Mouse (Mus musculus) inflammation-experienced regulatory T-cells, adult 6 months (primary cell): ENCODE results near the gene Tktl1. TPM values are rescaled to one million over a fixed set of nuclear protein-coding genes. Genes with fewer than 3 reads are reported as not detected.
"Not testable (repeated sequence)": the region's sequence is repeated elsewhere in the genome, so short reads cannot be mapped to it uniquely, and the experiment has no call there.

Experiments
- ATAC-seq: one replicate; pipeline ENCODE4 v1.8.0; 2017
- polyA plus RNA-seq, 3 experiments: library from polyadenylated mRNA; unstranded; fragments of 100-300 nt; shearing (Covaris generic); gene quantifications; one replicate each; pipeline ENCODE4 v1.2.1; 2017

Gene Tktl1
- 1 to 10 TPM; 3.3 to 4.3 (median 4.0) TPM for polyA plus RNA-seq

DNA sequence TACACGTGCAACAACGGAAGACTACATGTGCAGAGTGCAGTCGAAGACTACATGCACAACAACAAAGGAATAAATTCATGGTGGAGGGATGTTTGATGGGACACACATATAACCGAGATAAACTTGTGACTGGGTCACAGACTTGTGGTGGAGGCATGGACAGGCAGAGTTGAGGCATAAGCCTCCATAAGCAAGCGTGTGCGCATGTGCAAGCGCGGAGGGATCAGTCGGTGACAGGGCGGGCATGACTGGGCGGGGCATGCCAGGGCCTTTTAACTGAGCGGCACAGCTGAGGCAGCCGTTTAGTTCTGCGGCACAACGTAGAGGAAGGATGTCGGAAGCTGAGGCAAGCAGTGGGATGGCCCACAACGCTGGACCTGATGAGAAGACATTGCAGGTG lies at the start of gene Tktl1:
Gene Tktl1 (plus strand): TSS at position 301 of the 400 bp plus-strand sequence.
- ATAC-seq, result no peak

- ATAC-seq, result not testable (repeated sequence)
Observed at GRCm38 (mm10) chrX:74135263-74135662, 41.8 kb upstream of the Tktl1 start, which contains the start of gene Mecp2. TSS of gene Mecp2 (minus strand) at chrX:74135363.

DNA sequence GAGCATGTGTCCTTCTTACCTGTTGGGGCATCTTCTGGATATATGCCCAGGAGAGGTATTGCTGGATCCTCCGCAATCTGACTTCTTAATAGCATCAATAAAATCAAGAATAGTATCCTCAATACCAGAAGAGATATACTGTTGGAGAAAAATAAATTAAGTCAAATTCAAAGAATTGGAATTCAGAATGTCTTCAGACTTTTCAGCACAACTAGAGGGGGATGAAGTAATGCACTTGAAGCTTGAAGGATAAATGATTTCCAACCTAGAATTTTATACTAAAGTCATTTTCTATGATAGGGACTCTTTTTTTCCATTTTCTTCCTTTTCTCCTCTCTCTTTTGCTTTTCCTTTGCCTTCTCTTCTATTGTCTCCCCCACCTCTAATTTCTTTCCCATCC lies 9.3 kb upstream of the Tktl1 start, which contains the start of gene Tex28:
Gene Tex28 (minus strand): TSS at position 101 of the 400 bp plus-strand sequence.
- no peak for ATAC-seq

GRCm38 (mm10) chrX:74203556-74203955 lies 26.5 kb downstream of the Tktl1 start:
- no peak for ATAC-seq

DNA sequence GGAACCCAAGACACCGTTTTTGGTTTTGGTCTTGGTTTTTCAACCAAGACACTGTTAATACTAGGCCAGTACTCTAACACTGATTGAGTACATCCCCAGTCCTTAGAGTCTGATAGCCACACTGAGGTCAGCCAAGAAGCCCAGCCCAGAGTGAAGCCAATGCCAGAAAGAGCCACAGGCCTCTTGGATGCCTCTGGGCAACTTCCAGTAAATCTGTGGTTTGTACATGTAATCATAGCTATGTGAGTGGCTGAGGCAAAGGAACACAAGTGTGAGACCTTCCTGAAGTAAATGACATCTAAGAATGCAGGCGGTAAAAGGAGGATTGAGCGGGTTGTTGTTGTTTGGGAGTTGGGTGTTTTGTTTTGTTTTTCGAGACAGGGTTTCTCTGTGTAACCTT lies 41.4 kb downstream of the Tktl1 start:
- no peak for ATAC-seq

GRCm38 (mm10) chrX:74219449-74219848 lies 42.4 kb downstream of the Tktl1 start:
- ATAC-seq, result no peak

DNA sequence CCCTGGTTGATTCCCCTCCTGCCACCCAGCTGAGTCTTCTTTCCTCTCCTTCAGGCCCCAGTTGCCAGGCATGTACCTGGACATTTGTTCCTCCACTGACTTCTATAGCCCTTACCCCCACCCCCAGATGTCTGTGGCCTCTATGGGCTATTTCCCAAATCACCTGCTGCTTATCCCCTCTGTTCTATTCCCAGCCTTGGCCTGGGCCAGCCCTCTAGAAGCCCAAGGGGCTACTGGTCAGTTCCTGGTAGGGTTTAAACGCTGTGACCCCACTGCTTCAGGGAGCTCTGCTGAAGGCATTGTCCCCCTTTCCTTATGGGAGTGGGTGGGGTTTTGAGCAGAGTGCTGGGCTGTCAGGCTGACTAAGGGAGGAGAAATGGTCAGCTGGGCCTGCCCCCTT lies 43.0 kb downstream of the Tktl1 start:
- ATAC-seq, result not testable (repeated sequence)

GRCm38 (mm10) chrX:74230038-74230437 lies 53.0 kb downstream of the Tktl1 start:
- no peak for ATAC-seq

DNA sequence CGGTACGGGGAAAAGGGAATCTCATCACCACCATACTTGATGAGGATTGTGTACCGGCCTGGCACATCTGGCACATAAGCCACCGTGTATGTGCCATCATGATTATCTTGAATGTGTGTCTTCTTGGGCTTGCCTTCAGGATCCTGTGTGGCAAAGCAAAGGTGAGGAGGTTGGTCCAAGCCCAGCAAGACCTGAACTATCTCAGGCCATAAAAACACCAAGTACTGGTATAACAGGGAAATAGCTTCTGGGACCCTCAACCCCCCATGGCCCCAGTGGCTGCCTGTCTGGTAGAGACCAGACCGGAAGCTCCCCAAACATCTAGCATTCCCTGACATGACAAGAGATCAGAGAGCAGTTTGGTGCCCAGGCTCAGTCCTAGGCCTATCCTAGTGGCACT lies 56.1 kb downstream of the Tktl1 start:
- no peak for ATAC-seq

GRCm38 (mm10) chrX:74240332-74240731 lies 63.3 kb downstream of the Tktl1 start:
- ATAC-seq, result no peak

GRCm38 (mm10) chrX:74243396-74243795 lies 66.3 kb downstream of the Tktl1 start:
- no peak for ATAC-seq

DNA sequence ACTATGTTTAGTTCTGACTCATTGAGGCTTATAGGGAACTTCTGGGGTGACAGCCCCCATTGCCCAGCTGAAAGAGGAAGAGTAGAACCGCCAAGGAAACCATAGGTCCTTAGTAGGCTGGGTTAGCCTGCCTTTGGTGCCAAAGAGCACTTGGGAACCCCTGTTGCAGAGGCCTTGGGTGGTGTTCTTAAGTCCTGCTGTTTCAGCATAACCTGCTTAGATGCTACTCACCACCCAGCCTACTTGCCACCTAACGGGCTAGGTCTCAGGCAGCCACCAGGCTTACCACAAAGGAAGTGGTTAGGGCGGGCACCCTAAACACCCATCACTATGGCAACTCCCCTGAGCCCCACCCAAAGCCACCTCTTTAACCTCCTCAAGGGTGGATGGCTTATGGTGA lies 66.7 kb downstream of the Tktl1 start:
- peak; percentile 67 for ATAC-seq

GRCm38 (mm10) chrX:74244614-74245083 lies 67.6 kb downstream of the Tktl1 start:
- ATAC-seq, result peak; percentile 15

DNA sequence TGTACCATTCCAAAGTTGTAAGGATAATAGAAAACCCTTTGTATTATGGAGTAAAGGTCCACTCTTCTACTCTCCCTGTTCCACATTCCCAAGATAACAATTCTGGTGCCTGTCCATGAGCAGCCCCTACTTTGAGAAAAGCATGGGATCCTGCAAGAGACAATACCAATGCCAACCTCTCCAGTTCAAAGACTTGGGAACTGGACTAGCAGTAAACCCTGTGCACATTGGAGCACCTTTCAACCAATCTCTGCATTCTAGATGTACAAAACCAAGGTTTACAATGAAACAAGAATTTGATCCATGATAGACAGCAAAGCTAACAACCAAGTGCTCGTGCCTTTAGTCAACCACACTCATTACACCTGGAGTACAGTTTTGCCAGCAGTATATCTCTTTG lies 68.0 kb downstream of the Tktl1 start:
- ATAC-seq, result no peak

- peak; percentile 38 for ATAC-seq
Observed at GRCm38 (mm10) chrX:74245687-74246086, 68.6 kb downstream of the Tktl1 start.

DNA sequence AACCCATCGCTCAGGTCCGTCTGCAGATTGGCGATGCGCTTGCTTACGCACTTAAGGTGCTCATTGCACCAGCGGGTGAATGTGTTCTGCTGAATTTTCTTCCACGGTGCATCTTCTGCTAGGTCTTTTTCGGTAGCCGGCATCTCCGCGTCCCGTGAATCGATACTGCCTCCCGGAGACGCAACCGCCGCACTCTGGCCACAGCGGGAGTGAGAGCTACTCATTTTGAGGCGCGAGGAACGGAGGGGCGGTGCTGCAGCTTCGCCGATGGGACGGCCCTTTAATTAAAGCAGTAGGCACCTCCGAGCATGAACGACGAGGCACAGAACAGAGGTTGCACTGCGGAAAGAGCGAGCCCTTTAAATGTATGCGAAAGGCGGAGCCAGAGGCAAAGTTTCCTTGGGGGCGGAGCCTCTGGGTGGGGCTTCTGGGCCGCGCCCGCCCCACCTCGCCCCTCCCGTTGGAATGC lies 69.2 kb downstream of the Tktl1 start:
- ATAC-seq, result peak; percentile 65

GRCm38 (mm10) chrX:74246693-74247092 lies 69.6 kb downstream of the Tktl1 start:
- ATAC-seq, result peak; percentile 2

GRCm38 (mm10) chrX:74248651-74249050 lies 71.6 kb downstream of the Tktl1 start:
- ATAC-seq, result no peak

- ATAC-seq, result no peak
Observed at GRCm38 (mm10) chrX:74249615-74250014, 72.6 kb downstream of the Tktl1 start, which contains the start of gene Flna. TSS of gene Flna (minus strand) at chrX:74249820.

DNA sequence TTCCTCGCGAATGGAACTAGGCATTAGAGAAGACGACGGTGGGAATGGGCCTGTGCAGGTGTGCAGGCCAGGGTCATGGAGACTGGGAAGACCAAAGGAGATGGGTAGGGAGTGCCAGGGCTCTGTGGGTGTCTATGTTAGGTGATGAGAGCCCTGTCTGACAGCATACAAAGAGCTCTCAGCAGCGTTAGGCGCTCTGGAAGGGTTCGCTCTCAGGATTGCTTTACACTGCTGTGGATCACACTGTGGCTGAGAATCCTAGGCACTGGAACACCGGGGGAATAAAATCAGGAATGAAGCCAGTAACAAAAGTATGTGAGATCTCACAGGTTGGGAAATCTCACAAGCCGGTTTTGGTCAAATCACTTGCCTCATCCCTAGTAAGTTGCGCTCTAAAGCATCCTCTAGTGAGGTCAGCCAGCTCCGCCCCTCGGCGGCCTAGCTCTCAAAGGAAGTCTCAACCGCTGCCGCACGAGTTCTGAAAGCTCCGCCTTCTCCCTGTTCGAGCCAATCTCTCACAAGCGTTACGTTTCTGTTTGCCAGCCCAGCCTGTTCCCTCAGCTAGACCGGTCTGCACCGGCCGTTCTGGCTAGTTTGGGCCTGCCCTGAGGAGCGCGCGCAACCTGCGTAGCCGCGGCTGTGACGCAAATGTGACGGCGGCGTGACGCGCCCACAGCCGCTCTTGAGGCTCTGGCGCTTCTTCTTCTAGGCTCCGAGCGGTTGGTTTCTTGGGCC lies 77.3 kb downstream of the Tktl1 start, which contains the start of gene Emd:
Gene Emd (plus strand): TSS at position 535 of the 735 bp plus-strand sequence.
- ATAC-seq, result peak; percentile 91

DNA sequence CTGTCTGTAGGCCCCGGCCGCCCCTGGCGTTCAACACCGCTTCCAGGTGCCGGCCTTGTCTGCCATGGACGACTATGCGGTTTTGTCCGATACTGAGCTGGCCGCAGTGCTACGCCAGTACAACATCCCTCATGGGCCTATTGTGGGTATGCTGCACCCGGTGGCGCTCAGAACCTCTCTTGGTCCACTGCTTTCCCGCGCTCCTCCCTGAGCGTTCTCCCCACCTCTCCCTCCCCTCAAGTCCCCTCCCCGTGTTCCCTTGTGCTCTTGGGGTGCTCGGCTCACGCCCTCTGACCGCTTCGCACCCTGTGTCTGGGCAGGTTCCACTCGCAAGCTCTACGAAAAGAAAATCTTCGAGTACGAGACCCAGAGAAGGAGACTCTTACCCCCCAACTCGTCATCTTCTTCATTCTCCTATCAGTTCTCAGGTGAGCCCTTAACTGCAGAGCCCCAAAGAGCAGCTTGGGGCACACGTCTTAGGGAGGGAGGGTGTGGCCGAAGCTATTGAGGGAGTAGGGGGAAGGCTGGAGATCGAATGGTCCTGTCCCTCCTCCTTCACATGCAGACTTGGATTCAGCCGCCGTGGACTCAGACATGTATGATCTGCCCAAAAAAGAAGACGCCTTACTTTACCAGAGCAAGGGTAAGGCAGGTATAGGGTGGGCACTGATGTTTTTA lies 78.0 kb downstream of the Tktl1 start:
- peak; percentile 11 for ATAC-seq

- ATAC-seq, result no peak
Observed at GRCm38 (mm10) chrX:74257746-74258145, 80.7 kb downstream of the Tktl1 start.
